Mouse (Mus musculus): ENCODE measurements around the gene Nsun2.
"Not testable (repeated sequence)": the region's sequence is repeated elsewhere in the genome, so short reads cannot be mapped to it uniquely, and the experiment has no call there.

Nsun2 gene

DNA sequence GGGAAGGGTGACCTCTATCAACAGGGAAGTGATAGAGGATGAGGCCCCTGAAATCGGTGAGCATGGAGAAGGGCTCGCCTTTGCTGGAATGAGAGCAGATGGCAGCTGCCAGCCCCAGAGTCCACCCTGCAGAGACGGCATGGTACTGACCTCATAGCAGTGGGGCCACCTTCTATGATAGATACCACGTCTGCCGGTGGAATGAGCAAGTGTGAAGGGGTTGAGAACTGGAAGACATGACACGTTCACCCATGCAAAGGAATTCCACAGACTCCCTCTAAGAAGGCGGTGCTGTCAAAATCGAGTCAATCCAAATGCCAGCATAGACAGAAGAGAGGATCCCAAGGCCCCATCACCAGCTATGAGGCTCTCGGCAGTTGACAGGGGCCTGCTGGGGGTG is 20.7 kb downstream of the Nsun2 start:
- no peak for DNase-seq (ENCODE audit: low read depth)

DNA sequence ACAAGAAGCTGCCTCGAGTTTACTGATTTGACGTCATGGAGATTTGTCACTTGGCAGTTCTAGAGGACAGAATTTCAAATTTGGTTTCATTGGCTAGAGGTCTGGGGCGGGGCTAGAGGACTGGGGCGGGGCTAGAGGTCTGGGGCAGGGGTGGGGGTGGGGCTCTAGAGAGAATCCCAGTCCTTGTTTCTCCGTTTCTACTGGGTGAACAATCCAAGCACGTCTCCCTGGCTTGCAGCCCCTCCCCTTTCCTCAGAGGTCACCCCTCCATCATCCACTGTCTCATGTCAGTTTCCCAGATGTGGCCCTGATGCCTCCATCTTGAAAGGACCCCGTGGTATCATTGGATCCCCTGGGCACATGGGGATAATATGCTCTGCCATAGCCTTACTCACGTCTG is 21.5 kb downstream of the Nsun2 start:
- no peak for DNase-seq (ENCODE audit: low read depth)

DNA sequence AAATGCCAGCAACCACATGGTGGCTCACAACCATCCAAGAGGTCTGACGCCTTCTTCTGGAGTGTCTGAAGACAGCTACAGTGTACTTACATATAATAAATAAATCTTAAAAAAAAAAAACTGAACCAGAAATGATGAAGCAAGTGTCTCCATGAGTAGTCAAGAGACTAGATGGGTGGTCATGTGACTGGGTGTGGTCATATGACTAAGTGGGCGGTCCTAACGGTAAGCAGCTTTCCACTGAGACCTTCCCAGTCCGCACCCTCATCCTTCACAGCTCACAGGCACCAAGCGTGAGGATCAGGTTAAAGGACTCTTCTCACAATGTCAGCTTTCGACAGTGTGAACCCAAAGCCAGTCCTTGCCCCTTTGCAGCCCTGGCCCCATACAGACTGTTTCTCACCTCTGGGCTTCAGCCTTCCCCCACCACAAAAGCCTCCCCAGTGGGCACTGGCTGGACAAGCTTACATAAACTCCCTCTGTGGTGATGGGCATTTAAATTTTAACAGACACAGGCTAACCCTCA is 22.5 kb downstream of the Nsun2 start:
- DNase-seq (ENCODE audit: low read depth) = no peak

DNA sequence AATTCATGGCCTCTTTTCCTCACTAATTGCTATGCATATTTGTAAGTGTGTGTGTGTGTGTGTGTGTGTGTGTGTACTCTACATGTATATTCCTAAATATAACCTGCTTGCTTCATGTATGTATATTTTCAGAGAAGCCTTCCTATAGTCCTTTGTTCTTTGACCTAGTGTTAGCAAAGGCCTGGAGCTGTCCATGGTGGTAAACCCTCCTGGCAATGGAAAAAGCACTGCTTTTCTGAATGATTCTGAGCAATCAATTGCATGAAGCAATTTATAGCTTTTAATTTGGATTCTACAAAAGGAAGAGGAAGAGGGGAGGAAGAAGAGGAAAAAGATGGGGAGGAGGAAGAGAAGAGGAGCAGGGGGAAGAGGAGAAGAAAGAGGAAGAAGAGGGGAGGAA is 23.2 kb downstream of the Nsun2 start:
- no peak for DNase-seq (ENCODE audit: low read depth)

DNA sequence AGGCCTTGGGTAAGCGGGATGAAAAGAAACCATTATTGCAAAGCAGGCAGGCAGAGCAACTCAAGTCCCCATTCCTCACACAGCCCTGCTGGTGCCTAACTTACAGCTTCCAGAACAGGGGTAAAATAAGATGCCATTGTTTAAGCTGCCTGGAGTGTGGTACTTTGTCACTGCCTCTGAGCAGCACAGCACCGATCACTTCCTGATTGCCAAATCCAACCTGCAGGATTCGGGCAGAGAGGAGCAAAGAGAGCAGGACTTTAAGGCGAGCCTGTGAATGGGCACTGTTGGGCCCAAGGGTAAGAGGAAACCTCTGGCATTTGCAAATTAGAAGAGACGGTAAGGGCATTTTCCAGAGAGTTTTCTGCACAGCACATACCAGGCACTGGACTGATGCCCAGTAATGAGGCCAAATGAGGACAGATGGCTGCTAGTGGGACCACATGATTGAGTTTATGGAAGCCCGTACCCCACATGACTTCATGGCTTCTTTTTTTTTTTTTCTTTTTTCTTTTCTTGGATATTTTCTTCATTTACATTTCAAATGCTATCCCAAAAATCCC is 24.6 kb downstream of the Nsun2 start:
- DNase-seq (ENCODE audit: low read depth) = no peak

DNA sequence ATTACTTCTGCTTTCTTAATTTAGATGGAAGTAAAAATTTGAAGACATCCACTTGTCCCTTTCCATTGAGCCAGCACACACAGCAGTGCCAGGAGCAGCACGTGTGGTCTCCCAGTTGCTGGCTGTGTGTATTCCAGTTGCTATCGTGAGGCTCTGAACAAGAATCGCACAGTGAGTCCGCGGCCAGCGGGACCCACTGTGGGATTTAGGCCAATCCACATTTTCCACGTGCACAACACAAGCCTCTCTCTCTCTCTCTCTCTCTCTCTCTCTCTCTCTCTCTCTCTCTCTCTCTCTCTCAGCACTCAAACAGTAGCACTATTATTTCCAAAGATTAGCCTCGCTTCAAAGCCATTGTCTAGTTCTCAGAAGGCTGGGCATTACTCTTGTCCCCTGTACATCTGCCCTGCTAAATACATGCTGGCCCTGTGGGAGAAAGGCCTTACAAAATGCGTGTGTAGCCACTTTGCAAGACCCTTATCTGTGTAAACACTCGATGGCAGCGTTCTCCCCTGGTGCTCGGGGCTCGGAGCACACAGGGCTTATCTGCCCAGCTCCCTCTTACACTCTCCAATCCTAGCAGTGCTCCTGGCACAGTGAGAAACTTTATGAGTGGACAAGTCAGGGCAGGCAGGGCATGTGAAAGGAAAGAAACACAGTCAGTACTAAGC is 25.9 kb downstream of the Nsun2 start:
- no peak for DNase-seq (ENCODE audit: low read depth)

DNA sequence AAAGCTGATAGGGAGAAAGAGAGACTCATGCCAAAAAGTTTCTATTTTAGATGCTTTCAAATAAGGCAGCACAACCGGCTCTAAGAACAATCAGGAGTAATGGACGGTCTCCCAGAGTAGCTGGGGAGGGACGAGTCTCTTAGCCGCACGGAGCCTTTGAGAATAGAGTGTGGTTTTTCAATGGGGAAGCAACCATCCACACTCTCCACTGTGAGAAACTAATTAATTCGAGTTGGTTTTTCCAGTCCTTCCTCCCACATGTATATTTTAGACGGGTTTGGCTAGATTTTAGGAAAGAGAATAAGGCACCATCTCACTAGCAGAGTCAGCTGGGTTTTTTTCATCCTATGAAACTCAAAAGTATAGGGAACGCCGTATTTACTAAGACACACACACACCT is 28.5 kb downstream of the Nsun2 start:
- no peak for DNase-seq (ENCODE audit: low read depth)

DNA sequence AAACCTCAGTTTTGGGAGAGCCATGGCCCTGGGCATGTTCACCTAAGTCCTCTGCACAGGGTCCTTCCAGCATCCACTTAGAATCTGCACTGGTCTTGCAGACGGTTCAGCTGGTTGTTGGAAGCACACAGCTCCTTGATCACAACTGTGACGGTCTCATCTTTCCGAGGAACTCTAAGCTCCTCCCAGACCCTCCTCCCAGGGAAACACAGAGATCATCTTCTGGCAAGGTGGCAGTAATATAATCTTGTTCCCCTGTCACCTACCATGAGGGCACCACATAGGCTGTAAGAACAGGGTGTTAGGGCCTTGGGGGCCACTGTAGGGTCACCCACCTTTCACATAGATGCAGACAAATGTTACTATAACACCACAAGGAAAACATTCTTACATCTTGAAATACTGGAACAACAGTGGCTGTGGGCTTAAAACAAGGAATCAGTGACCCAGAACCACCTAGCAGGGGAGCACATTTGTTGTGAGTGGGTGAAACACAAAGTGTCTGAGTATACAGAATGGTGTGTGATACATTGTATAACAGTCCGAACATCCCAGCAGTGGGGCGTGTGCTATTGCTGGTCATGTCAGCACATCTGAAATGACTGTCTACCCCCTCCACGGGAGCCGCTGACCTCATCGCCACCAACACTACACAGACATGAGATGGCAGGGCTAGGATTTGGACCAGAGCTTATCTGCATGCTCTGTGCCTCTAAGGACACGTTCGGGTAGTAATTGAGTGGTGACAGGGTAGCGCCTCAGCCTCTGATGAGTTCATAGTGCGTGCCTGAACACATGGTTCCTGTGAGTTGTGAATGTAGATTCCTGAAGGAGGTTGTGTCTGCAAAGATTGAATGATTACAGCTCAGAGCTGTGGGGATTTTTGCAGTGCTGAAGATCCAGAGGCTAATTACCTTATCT is 29.4 kb downstream of the Nsun2 start:
- DNase-seq (ENCODE audit: low read depth) = no peak

DNA sequence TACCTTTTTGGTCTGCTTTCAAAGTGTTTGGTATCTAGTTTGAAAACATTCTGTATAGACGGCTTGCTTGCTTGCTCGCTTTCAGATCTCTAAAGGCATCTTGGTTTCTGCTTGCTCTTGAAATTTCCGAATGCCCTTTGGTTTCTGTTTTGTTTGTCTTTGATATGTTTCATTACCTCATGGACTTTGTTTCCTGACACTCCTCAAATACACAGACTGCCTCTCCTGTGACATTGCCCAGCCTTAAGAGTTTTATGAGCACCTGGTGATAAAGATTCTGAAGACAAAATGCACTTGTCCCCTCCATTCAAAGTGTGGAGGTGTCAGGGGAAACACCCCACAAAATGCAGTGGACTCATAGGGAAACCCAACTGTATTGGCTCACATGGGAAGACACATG is 30.4 kb downstream of the Nsun2 start:
- DNase-seq (ENCODE audit: low read depth) = no peak

DNA sequence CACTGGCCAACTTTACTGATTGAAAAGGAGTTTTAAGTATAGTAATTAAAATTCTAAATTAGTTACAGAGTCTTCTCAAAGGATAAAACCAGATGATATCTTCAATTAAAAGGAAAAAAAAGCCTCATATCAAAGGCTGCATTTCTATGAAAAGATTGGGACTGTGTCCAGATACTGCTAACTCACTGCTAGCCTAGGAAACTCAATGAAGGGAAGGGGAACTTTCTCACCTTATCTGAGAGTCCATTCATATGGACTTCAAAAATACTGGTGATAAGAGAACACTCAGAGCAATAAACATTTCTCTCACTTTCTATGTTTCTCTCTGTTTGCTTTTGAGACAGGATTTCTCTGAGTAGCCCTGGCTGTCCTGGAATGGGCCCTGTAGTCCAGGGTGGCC is 31.0 kb downstream of the Nsun2 start:
- no peak for DNase-seq (ENCODE audit: low read depth)

DNA sequence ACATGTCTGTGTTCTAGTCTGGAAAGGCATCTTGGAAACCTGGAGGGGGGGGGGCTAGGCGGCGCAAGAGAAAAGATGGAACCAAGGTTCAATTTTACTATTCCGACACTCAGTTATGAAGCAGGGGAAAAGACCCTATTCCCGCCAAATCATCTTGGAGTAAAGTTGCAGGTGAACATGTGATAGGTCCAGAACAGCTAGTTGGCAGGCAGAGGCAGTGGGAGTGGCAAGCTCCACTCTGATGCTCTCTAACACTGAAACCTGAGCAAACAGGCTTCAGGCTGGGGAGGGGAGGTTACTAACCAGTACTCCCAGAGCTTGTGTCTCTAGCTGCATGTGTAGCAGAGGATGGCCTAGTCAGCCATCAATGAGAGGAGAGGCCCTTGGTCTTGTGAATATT is 31.9 kb downstream of the Nsun2 start:
- not testable (repeated sequence) for DNase-seq (ENCODE audit: low read depth)

DNA sequence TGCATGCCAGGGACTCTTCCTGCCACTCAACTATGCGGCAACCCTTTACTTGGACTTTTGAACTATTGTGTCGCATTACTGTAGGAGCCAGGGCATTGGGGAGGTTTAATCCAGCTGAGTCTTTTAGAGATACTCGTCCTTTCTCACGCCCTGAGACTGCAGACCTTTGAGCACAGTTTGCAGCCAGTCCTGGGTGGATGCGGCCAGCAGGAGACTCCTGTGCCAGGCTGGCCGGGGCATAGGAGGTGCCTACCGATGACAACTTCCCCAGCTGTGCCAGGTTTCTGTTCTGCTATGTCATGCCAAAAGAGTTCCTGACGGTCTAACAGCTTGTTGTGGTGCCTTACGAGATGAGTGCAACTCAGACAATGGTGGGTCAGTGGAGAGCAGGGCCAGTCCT is 35.7 kb downstream of the Nsun2 start:
- DNase-seq (ENCODE audit: low read depth) = no peak

DNA sequence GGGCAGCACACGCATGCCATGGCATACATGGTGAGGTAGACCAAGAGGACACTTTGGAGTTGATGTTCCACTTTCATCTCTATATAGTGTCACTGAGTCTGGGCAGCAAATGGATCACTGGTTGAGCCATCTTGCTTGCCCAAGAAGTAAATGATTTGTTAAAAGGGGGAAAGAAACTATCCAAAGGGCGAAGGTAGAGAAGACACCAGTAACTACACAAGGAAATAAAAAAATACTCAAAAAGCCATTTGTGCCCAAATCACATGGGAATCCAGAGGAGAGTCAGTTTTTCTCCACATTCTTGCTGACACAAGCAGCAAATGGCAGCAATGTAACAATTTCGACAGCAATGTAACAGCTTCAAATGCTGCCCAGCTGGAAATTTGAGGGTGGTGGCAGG is 39.0 kb downstream of the Nsun2 start:
- DNase-seq (ENCODE audit: low read depth) = no peak

DNA sequence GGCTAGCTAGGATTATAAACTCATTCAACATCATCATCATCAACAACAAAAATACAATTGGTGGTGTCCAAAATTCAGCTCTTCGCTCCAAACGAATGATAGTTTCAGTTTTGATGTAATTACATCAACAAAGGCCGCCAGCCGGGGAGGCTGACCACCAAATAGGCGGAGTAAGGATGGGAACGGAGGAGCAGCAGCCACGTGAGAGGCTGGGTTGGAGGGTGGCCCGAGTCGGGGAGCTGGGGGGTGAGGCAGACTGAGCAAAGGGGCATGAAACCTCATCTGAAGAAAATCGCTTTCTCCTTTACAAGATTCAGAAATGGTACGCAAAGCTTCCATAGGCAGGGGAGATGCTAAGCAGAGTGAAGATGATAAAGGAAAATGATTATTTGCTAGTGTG is 43.1 kb downstream of the Nsun2 start:
- DNase-seq (ENCODE audit: low read depth) = no peak

DNA sequence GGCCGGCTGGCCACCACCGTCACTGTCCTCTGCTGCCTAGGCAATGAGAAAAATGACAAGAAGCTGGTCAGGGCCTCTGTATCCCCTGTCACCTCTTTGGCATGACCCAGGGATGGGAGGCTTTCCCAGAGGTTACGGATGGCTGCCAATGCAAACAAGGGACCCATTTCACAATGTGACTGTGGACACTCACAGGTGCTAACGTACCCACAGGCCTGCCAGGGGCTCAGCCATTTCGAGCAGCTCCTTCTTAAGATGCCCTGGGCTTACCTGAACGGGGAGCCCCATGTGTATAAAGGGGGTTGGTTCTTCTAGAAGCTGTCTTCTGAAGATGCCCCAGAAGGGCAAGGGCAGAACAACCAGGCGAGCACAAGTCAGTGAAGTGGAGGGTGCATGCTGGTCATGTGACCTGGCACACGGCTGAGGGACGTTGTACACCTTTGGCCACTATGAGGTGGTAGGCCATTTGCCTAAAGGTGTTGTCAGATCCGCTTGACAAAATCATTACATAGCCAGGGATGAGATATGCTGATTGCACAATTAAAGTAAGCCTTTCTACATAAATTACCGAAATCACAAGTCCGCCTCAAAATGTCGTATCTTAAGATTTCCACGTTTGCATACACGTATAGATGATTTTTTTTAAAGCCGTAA is 43.8 kb downstream of the Nsun2 start:
- no peak for DNase-seq (ENCODE audit: low read depth)

DNA sequence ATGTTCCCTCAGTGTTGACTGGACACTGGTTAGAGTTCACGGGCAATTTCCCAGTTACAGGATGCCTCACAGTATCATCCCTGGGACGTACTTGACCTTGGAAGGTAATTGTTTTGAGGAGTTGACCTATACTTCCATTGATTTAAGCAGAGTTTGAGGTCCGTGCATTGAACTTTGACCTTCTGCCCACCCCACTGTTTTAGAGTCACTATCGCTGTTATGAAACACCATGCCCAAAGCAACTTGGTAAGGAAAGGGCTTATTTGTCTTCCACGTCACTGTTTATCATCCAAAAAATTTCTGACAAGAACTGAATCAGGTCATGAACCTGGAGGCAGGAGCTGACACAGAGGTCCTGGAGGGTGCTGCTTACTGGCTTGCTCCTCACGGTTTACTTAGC is 48.9 kb downstream of the Nsun2 start:
- DNase-seq (ENCODE audit: low read depth) = no peak

DNA sequence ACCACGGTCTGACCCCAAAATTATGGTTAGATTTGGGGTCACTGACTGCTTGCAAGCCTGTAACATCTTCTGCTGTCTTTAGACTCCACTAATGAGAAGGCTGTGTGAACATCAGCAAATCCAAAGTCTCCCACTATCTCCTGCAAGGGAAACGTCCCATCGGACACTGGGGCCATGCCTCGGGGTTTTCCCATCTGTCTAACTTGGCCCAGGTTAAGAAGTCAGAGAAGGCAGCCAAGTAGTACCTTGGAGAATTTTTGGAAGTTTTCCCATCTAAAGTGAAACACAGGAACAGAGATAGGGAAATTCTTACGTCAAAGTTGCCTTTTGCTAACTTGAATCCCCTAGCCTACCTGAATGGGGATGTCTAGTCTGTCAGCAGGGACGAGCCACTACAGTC is 50.0 kb downstream of the Nsun2 start:
- no peak for DNase-seq (ENCODE audit: low read depth)

DNA sequence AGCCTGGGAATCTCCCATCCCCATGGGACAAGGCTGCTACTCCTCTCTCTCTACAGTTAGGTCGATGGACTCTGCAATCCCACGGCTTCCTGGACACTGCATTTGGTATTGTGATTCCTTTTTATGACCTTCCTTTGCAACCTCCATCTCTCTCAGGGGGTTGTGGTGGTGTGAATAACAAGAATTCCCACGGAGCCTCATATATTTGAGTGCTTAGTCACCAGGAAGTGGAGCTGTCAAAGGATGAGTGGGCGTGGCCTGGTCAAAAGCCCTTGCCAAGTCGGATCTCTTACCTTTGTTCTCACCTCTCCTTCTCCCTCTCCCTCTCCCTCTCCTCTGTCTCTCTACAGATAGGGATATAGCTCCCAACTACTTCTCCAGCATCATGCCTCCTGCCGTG is 52.3 kb downstream of the Nsun2 start:
- no peak for DNase-seq (ENCODE audit: low read depth)

DNA sequence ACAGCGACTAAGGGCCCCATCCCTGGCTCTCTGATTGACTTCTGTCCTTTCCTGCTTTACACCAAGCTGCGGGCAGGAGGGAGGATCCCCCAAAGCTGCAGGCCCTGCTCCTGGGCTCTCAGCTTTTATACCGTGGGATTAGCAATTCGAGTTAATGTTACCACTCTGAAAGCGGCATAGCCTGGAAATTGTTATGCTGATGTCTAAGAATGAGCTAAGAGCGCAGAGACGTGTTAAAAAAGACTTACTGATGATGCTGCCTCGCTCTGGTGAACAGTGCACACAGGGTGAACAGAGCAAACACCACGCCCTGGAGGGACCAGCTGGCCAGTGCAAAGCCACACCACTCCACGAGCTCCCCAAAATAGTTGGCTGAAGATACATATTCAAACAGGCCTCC is 52.8 kb downstream of the Nsun2 start:
- no peak for DNase-seq (ENCODE audit: low read depth)

DNA sequence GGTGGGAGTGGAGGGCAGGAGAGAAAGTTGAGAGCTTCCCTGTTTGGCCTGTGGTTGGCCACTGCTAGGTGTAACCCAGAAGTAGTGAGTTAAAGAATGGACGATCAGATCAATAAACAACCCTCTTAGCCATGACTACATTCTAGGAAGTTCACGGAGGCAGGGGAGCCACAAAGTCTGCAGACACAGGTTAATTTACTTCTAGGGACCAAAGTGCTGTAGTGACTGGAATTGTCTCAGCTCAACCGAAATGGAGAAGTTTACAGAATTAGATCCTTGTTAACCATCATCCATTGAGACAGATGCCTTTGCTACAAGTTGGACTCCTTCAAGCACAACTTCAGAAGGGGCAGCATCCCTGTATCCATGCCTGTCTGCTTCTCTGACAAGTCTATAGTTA is 54.3 kb downstream of the Nsun2 start:
- DNase-seq (ENCODE audit: low read depth) = no peak

DNA sequence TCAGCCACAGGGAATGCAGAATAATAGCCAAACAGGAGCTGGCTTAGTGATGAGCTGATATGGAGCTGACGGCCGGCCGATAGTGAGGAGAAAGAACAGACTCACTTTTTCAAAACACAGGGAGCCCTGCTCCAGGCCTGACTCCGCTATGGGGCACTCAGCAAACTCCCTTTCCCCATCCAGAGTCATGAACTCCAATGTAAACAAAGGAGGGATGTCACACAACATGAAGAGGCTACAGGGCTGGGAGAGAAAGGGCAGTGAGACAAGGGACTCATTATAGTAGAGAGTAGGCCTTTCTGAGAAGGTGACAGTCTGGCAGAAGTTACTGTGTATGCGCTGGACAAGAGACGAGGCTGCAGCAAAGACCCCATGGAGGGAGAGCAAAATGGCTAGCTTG is 54.7 kb downstream of the Nsun2 start:
- DNase-seq (ENCODE audit: low read depth) = no peak

DNA sequence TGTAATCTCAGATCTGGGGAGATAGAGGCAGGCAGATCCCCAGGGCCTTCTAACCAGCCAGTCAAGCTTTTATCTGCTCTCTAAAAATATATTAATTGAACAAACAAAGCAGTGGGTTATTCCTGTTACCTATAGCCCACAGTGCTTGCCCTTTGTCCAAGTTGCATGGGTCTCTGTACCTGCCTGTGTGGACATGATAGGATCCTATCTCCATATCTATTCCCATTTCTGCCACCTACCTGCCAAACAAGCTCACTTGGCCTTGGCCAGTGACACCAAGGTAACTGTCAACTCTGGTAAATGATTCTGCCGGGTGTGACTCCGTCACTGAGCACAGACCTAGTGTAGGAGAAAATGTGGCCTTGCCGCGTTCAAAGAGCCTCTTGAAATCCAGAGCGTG is 57.8 kb downstream of the Nsun2 start:
- DNase-seq (ENCODE audit: low read depth) = no peak

DNA sequence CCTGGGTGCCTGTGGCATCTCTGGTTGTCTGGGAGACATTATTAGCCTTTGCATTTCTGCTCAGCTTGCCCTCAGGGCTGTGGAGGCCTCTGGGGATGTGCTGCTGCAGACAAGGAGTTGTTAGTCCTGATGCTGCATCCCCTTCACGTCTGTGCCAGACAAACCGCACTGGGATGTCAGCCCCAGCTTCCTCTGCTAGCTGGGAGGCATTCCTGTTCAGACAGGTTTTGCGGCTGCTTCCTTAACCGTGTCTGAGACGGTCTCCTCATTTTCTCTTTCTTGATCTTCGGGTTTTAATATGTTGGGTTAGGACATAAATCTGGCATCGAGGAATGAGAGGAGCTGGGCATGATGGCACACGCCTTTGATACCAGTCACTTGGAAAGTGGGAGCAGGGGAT is 58.7 kb downstream of the Nsun2 start:
- no peak for DNase-seq (ENCODE audit: low read depth)
